Mouse (Mus musculus) limb, embryonic 15.5 days (tissue): ENCODE results near the gene Dusp27. TPM values are rescaled to one million over a fixed set of nuclear protein-coding genes. Genes with fewer than 3 reads are reported as not detected.

Experiments
- ATAC-seq: fragments of 200-750 bp; cut with Nextera tagmentation; 2 replicates; pipeline ENCODE4 v1.8.0; 2017; ENCODE audit warnings: low read depth, moderate TSS enrichment; ENCODE audit not compliant: insufficient number of reproducible peaks, low FRiP score, low TSS enrichment
- H3K27ac ChIP-seq: fragments of 300-500 bp; sonication (generic); 2 replicates; pipeline ENCODE4 v1.5.1; 2015; ENCODE audit warnings: moderate library complexity, mild to moderate bottlenecking, inconsistent platforms
- H3K27me3 ChIP-seq: fragments of 300-500 bp; sonication (generic); 2 replicates; pipeline ENCODE4 v1.6.1; 2015; ENCODE audit warnings: inconsistent platforms
- H3K36me3 ChIP-seq: fragments of 300-500 bp; sonication (generic); 2 replicates; pipeline ENCODE4 v1.6.1; 2015; ENCODE audit warnings: inconsistent platforms
- H3K4me1 ChIP-seq: fragments of 300-500 bp; sonication (generic); 2 replicates; pipeline ENCODE4 v1.6.1; 2015; ENCODE audit warnings: inconsistent platforms
- H3K4me2 ChIP-seq: fragments of 300-500 bp; sonication (generic); 2 replicates; pipeline ENCODE4 v1.6.1; 2015; ENCODE audit warnings: mild to moderate bottlenecking, inconsistent platforms
- H3K4me3 ChIP-seq: fragments of 300-500 bp; sonication (generic); 2 replicates; pipeline ENCODE4 v1.5.1; 2015; ENCODE audit warnings: mild to moderate bottlenecking, inconsistent platforms
- H3K9ac ChIP-seq: fragments of 300-500 bp; sonication (generic); 2 replicates; pipeline ENCODE4 v1.6.1; 2015; ENCODE audit warnings: inconsistent platforms
- H3K9me3 ChIP-seq: fragments of 300-500 bp; sonication (generic); 2 replicates; pipeline ENCODE4 v1.6.1; 2016; ENCODE audit warnings: inconsistent platforms
- WGBS: fragments of 180-500 bp; shearing (Covaris S2); methylation state at CpG from one replicate; pipeline ENCODE4 v1.1.7; 2015; 5-methylcytosine and 5-hydroxymethylcytosine counted together
- polyA plus RNA-seq: library from polyadenylated mRNA; unstranded; fragments of >200 nt; fragmentation: Nextera tagmentation; extraction: Ambion mirVana; gene quantifications from 2 replicates; pipeline ENCODE4 v1.2.1, GENCODE M21; 2015

Gene Dusp27
- polyA plus RNA-seq, 1 experiment from 2014 or later = 6.0 TPM

GRCm38 (mm10) chr1:166048230-166048911 is 79.4 kb downstream of the Dusp27 start:
- Histone ChIP-seq H3K9me3 (no peaks in the 10 kb centered on the region), H3K4me1 (peaks cover 39% of the 10 kb centered on the region), H3K9ac (no peak overlapping the region), H3K27ac (peak overlapping the region; percentile 59), H3K27me3 (peaks cover 15% of the 10 kb centered on the region), H3K36me3 (no peaks in the 10 kb centered on the region), H3K4me2 (peak overlapping the region; percentile 88), H3K4me3 (peak overlapping the region; percentile 41)
- ATAC-seq = no peak
- 2% methylated on average over 23 of the region's 23 CpGs for WGBS

Other genes with a start within 250 kb of the Dusp27 start
- gene Pou2f1, start 125.2 kb downstream of the Dusp27 start, polyA plus RNA-seq = 8.1 and 9.5 TPM in 2 replicates
- gene Gpa33, start 2.3 kb upstream of the Dusp27 start, polyA plus RNA-seq = 1.4 and 2.3 TPM in 2 replicates
- 0.09 TPM in 1 of 2 replicates, not detected in the other for gene Mael, start 110.8 kb upstream of the Dusp27 start, polyA plus RNA-seq
- 0.24 and 0.30 TPM in 2 replicates for gene Ildr2, start 126.2 kb upstream of the Dusp27 start, polyA plus RNA-seq